ENCODE assay signal across 8 mouse cellular contexts in the genomic region with DNA sequence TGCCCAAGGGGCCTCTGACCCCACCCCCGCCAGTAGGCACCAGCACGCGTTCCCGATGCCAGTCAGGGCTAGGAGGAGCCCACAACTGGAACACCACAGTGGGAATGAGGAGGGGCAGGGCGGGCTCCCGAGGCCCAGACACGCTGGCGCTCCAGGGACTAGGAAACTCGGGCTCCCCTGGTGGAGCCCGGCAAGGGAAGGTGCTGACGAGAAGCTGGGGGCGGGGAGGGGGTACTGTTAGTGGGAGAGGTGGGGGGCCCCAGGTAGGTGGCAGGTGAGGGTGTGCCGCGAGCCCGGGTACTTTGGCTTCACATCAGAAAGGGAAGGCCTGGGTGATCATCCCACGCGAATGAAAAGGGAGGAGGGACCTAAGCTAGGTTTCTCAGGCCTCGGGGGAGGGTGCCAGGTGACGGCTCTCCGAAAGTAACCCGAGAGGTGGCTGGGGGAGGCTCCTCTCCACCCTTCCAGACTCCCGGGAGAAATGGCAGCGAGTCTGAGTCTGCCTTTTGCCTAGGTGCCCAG. TPM values are rescaled to one million over a fixed set of nuclear protein-coding genes. Genes with fewer than 3 reads are reported as not detected.
DNase-seq lines count a peak whose midpoint lies in the region; ATAC-seq and TF ChIP-seq lines count a peak whose summit lies in the region.

No protein-coding gene starts in this region.

- peaks cover 19% of the 10 kb centered on the region; the same call in 1 of the 2 replicates for H3K27me3 ChIP-seq in forebrain, embryonic 16.5 days (replicated peaks; ENCODE audit: control insufficient read depth, insufficient read depth, low read length)
- H3K27me3 ChIP-seq in intestine, embryonic 15.5 days (replicated peaks): no peaks in the 10 kb centered on the region
- H3K27me3 ChIP-seq in liver, postnatal 0 days (ENCODE audit: insufficient read depth, low read length): no peaks in the 10 kb centered on the region

- no peak for ATAC-seq in forebrain, embryonic 16.5 days
- ATAC-seq in intestine, embryonic 15.5 days: peak; percentile 50
- ATAC-seq in liver, postnatal 0 days: peak; percentile 32

- H3K9me3 ChIP-seq in forebrain, embryonic 16.5 days (ENCODE audit: control insufficient read depth, low read length): no peaks in the 10 kb centered on the region
- H3K9me3 ChIP-seq in intestine, embryonic 15.5 days: no peaks in the 10 kb centered on the region
- H3K9me3 ChIP-seq in liver, postnatal 0 days (ENCODE audit: low read length): no peaks in the 10 kb centered on the region

- peak overlapping the region; percentile 96 for H3K4me2 ChIP-seq in forebrain, embryonic 16.5 days (ENCODE audit: low read length)
- peak overlapping the region; percentile 96 for H3K4me2 ChIP-seq in intestine, embryonic 15.5 days (replicated peaks)
- H3K4me2 ChIP-seq in liver, postnatal 0 days (ENCODE audit: low read depth, low read length): peak overlapping the region; percentile 98

- TF ChIP-seq EP300 in liver, postnatal 0 days (IDR thresholded peaks at IDR 0.05; ENCODE audit: low read depth): no peak

- no peak for DNase-seq in layer of hippocampus, adult 2 months (ENCODE audit: low spot score in 2 of 2)
- DNase-seq in layer of hippocampus, postnatal 36 days: no peak
- peak; percentile 81 for DNase-seq in adrenal gland, postnatal 14 days
- peak; percentile 57 for DNase-seq in liver, postnatal 0 days
- peak; percentile 51 for DNase-seq in retina, postnatal 1 day
- DNase-seq in right cerebral cortex, postnatal 10 days (ENCODE audit: low spot score in 2 of 2): no peak

- peak overlapping the region; percentile 80 for H3K27ac ChIP-seq in layer of hippocampus, adult 2 months
- H3K27ac ChIP-seq in forebrain, embryonic 16.5 days (ENCODE audit: low read length): no peak overlapping the region
- peak overlapping the region; percentile 55 for H3K27ac ChIP-seq in intestine, embryonic 15.5 days
- H3K27ac ChIP-seq in liver, postnatal 0 days (ENCODE audit: low read depth): peak overlapping the region; percentile 81

- H3K4me1 ChIP-seq in forebrain, embryonic 16.5 days (replicated peaks; ENCODE audit: control insufficient read depth, insufficient read depth, low read length): peaks cover 17% of the 10 kb centered on the region
- peaks cover 28% of the 10 kb centered on the region for H3K4me1 ChIP-seq in intestine, embryonic 15.5 days (replicated peaks)
- H3K4me1 ChIP-seq in liver, postnatal 0 days (ENCODE audit: insufficient read depth): peaks cover 58% of the 10 kb centered on the region

- no peaks in the 10 kb centered on the region for H3K36me3 ChIP-seq in forebrain, embryonic 16.5 days (ENCODE audit: control insufficient read depth, insufficient read depth)
- no peaks in the 10 kb centered on the region for H3K36me3 ChIP-seq in intestine, embryonic 15.5 days
- no peaks in the 10 kb centered on the region for H3K36me3 ChIP-seq in liver, postnatal 0 days (replicated peaks; ENCODE audit: insufficient read depth, low read length)

- TF ChIP-seq CTCF in layer of hippocampus, adult 2 months (conservative IDR thresholded peaks at IDR 0.05): no peak
- peak; percentile 12; the same call in 1 of the 2 replicates for TF ChIP-seq CTCF in liver, postnatal 0 days (IDR thresholded peaks at IDR 0.05; ENCODE audit: low read depth)

- peak overlapping the region; percentile 73 for H3K4me3 ChIP-seq in layer of hippocampus, adult 2 months
- peak overlapping the region; percentile 52 for H3K4me3 ChIP-seq in forebrain, embryonic 16.5 days (replicated peaks; ENCODE audit: low read length)
- peak overlapping the region; percentile 69 for H3K4me3 ChIP-seq in intestine, embryonic 15.5 days (replicated peaks)
- peak overlapping the region; percentile 84 for H3K4me3 ChIP-seq in liver, postnatal 0 days (ENCODE audit: low read depth, low read length)

- peak overlapping the region; percentile 60 for H3K9ac ChIP-seq in forebrain, embryonic 16.5 days (replicated peaks; ENCODE audit: low read depth, low read length)
- H3K9ac ChIP-seq in intestine, embryonic 15.5 days: peak overlapping the region; percentile 76
- peak overlapping the region; percentile 95 for H3K9ac ChIP-seq in liver, postnatal 0 days (replicated peaks)

- WGBS in forebrain, embryonic 16.5 days: under 1% methylated on average over 23 of the region's 23 CpGs
- whole genome bisulfite sequencing in intestine, embryonic 15.5 days: 2% methylated on average over 23 of the region's 23 CpGs
- 2% methylated on average over 23 of the region's 23 CpGs for WGBS in liver, postnatal 0 days (ENCODE audit: insufficient replicate concordance)

RNA-seq across cellular contexts. Expression of a gene that starts 0.9 kb away (rescaled TPM):
- 1 to 10 TPM; 2.0 to 3.0 TPM for total RNA-seq in layer of hippocampus, adult 2 months (2021)
- 1 to 10 TPM; 1.8 to 2.7 TPM for total RNA-seq in layer of hippocampus, postnatal 36 days (2021)
- 46.4 and 53.1 TPM in 2 replicates for total RNA-seq in adrenal gland, postnatal 14 days (2021)
- 2.9 and 3.3 TPM in 2 replicates for polyA plus RNA-seq in forebrain, embryonic 16.5 days (2015; fragmentation: Nextera tagmentation; extraction: Ambion mirVana)
- polyA plus RNA-seq in intestine, embryonic 15.5 days (2015; fragmentation: Nextera tagmentation; extraction: Ambion mirVana): 15.9 and 18.6 TPM in 2 replicates
- 14.8 and 15.4 TPM in 2 replicates for polyA plus RNA-seq in liver, postnatal 0 days (2015; fragmentation: Nextera tagmentation; extraction: Ambion mirVana)

Comparison
In these comparisons a context has a peak if more than half of its experiments do, and no peak if none do; other contexts are left out.
1. DNase-seq: peak in adrenal gland, postnatal 14 days (single experiment), liver, postnatal 0 days (single experiment) and retina, postnatal 1 day (single experiment); none in layer of hippocampus, adult 2 months (0 of 2), layer of hippocampus, postnatal 36 days (0 of 2) and right cerebral cortex, postnatal 10 days (0 of 2).
2. RNA of a gene that starts 0.9 kb away (total RNA-seq): 46.4 to 53.1 TPM in adrenal gland, postnatal 14 days; 2.0 to 3.0 TPM in layer of hippocampus, adult 2 months and 1.8 to 2.7 TPM in layer of hippocampus, postnatal 36 days; every median in the first group is over 10 times any median in the second.
3. Peak in every context shown above with its lines, with median percentiles within 50 percentile points of each other: H3K4me3 ChIP-seq, H3K4me2 ChIP-seq and H3K9ac ChIP-seq.